Mouse (Mus musculus) midbrain, embryonic 16.5 days (tissue): ENCODE measurements around the gene Fhad1. TPM values are rescaled to one million over a fixed set of nuclear protein-coding genes. Genes with fewer than 3 reads are reported as not detected.

ENCODE experiments used
- ATAC-seq: fragments of 200-750 bp; cut with Nextera tagmentation; 2 replicates; pipeline ENCODE4 v1.8.0; 2017; ENCODE audit warnings: moderate TSS enrichment
- H3K27ac ChIP-seq: fragments of 300-500 bp; sonication (generic); 2 replicates; pipeline ENCODE4 v1.5.1; 2014; ENCODE audit warnings: mild to moderate bottlenecking, low read length, mixed read lengths
- H3K27me3 ChIP-seq: fragments of 300-500 bp; sonication (generic); 2 replicates; pipeline ENCODE4 v1.6.1; 2014; ENCODE audit warnings: low read depth, low read length, mixed read lengths; ENCODE audit not compliant: control insufficient read depth, insufficient read depth
- H3K36me3 ChIP-seq: fragments of 300-500 bp; sonication (generic); 2 replicates; pipeline ENCODE4 v1.6.1; 2014; ENCODE audit warnings: mild to moderate bottlenecking, low read length, moderate library complexity, mixed read lengths; ENCODE audit not compliant: control insufficient read depth, insufficient read depth
- H3K4me1 ChIP-seq: fragments of 300-500 bp; sonication (generic); 2 replicates; pipeline ENCODE4 v1.6.1; 2014; ENCODE audit warnings: mild to moderate bottlenecking, low read length, mixed read lengths; ENCODE audit not compliant: control insufficient read depth, insufficient read depth
- H3K4me2 ChIP-seq: fragments of 300-500 bp; sonication (generic); 2 replicates; pipeline ENCODE4 v1.6.1; 2014; ENCODE audit warnings: mild to moderate bottlenecking, low read length, mixed read lengths
- H3K4me3 ChIP-seq: fragments of 300-500 bp; sonication (generic); 2 replicates; pipeline ENCODE4 v1.5.1; 2014; ENCODE audit warnings: low read depth, mild to moderate bottlenecking, low read length, moderate library complexity, mixed read lengths
- H3K9ac ChIP-seq: fragments of 300-500 bp; sonication (generic); 2 replicates; pipeline ENCODE4 v1.6.1; 2014; ENCODE audit warnings: low read depth, low read length, mixed read lengths
- H3K9me3 ChIP-seq: fragments of 300-500 bp; sonication (generic); replicated peaks from 2 replicates; pipeline ENCODE4 v1.6.1; 2014; ENCODE audit warnings: mild to moderate bottlenecking, low read length, mixed read lengths; ENCODE audit not compliant: control insufficient read depth, poor library complexity, severe bottlenecking
- WGBS: fragments of 180-500 bp; shearing (Covaris S2); extraction: QIAGEN DNeasy Blood & Tissue Kit; methylation state at CpG from one replicate; pipeline ENCODE4 v1.1.7; 2014; 5-methylcytosine and 5-hydroxymethylcytosine counted together
- polyA plus RNA-seq: library from polyadenylated mRNA; unstranded; fragments of >200 nt; fragmentation: Nextera tagmentation; extraction: Ambion mirVana; gene quantifications from 2 replicates; pipeline ENCODE4 v1.2.1, GENCODE M21; 2015

Gene Fhad1
- polyA plus RNA-seq, 1 experiment from 2014 or later = 5.3 TPM

DNA sequence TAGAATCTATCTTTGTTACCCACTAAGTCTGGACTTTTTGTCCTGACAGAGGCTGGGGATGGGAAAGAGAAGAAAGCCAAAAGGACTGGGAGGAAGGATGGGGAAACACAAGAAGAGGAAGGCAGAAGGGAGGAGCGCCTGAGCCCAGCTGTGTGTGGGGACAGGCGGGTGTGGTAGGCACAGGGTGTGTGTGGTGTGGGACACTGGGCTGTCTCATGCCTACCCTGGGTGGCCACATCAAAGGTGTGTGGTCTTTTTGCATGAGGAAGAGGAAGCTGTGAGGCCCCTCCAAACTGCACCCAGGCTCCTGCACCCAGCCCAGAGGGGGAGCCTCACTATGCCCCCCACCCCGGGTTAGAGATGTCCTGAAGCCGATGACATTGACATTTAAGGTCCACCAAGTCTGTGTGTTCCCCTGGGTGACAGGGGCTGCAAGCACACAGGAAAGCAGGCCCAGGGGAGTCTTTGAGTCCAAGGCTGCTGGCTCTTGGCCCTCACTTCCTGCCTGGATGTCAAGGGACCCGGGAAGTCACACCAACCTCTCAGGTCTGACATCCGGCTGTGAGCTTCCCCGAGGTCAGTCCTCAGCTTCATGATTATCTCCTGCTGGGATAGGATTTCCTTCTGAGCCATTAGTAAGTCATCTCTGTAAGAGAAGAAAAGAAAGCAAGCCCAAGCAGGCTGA lies 97.0 kb downstream of the Fhad1 start:
- no peak overlapping the region for H3K27ac ChIP-seq
- H3K9me3 ChIP-seq = no peaks in the 10 kb centered on the region
- no peaks in the 10 kb centered on the region for H3K4me1 ChIP-seq
- no peaks in the 10 kb centered on the region for H3K27me3 ChIP-seq
- no peaks in the 10 kb centered on the region for H3K36me3 ChIP-seq
- ATAC-seq = no peak
- H3K4me3 ChIP-seq = no peak overlapping the region
- 71% methylated on average over 7 of the region's 7 CpGs for WGBS
- H3K4me2 ChIP-seq = no peak overlapping the region
- H3K9ac ChIP-seq = no peak overlapping the region

DNA sequence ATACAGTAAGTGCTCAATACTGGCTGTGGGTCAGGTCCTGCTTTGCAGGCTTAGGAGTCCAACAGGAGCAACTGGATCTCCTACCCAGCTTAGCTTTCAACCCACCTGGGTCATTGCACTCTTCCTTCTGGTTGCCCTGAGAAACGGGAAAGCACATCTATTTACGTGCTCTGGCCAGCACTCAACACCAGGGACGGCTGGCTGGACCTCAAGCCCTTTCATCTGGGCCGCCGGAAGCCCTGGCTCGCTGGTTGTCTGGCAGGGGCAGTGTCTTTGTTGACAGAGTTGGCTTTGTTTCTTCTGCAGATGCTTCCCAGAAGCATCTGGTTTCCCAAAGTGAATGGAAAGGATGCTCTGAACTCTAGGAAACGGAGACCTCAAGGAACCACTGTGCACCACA lies 100.8 kb downstream of the Fhad1 start:
- H3K27ac ChIP-seq = peak overlapping the region; percentile 26; the same call in 1 of the 2 replicates
- ATAC-seq = no peak

DNA sequence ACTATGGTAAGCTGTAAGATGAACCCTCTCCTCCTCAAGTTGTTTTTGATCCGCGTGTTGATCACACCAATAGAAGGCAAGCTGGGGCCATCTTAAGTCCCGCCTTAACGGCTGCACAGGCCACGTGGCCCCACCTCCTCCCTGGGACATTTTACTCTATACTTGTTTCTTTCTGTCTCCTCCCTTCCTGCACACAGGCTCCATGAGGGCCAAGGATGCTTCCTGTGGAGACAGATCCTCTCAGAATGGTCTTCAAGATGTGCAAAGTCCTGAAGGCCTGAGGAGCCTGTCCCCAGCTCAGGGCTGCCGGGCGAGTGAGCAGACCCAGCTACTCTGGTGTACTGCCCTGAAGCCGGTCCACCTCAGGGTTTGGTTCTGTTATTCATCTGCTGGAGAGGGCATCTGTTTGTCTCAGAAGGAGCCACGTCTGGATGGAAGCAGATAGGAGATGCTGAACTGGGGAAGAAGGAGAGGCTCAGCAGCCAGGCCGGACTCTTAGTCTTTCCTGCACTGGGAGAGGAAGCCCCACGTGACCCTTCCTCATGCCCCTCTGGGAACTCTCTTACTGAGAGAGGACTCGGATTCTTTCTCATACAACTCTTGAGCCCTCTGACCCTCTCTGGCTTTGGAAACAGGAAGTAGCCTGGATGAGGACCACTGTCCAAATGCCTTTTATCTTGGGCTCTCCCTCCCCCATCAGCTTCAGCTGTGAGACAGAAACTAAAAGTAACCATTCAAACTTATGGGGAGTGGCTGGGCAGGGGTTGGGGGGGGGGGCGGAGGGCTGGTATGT lies 101.5 kb downstream of the Fhad1 start:
- H3K4me3 ChIP-seq = no peak overlapping the region
- no peak for ATAC-seq
- H3K9ac ChIP-seq = no peak overlapping the region
- no peaks in the 10 kb centered on the region for H3K9me3 ChIP-seq
- 84% methylated on average over 13 of the region's 13 CpGs for WGBS
- H3K27ac ChIP-seq = no peak overlapping the region
- no peak overlapping the region for H3K4me2 ChIP-seq
- H3K36me3 ChIP-seq = no peaks in the 10 kb centered on the region
- no peaks in the 10 kb centered on the region for H3K4me1 ChIP-seq
- H3K27me3 ChIP-seq = no peaks in the 10 kb centered on the region

More for the DNA sequence above, 100.8 kb downstream of the Fhad1 start:
- no peaks in the 10 kb centered on the region for H3K9me3 ChIP-seq
- H3K36me3 ChIP-seq = no peaks in the 10 kb centered on the region
- no peaks in the 10 kb centered on the region for H3K27me3 ChIP-seq
- H3K4me1 ChIP-seq = no peaks in the 10 kb centered on the region
- no peak overlapping the region for H3K4me2 ChIP-seq
- no peak overlapping the region for H3K4me3 ChIP-seq
- no peak overlapping the region for H3K9ac ChIP-seq
- 29% methylated on average over 7 of the region's 7 CpGs for WGBS

DNA sequence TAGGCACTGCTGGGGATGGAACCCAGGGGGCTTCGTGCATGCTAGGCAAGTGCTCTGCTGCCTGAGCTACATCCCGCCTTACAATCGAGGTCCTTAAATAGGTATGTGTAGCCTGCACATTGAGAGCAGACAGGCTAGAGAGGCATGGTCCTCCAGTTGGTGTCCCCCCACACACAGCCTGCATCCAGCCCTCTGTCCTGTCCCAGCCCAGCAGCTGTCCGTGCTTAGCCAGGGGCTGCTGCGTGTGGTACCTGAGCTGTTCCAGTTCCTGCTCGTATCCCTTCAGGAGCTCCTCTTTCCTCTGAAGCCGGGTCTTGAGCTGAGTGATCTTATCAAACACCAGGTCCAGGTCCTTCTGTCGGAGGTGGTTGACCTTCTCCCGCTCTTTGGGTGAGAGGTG lies 110.2 kb downstream of the Fhad1 start:
- no peak overlapping the region for H3K4me2 ChIP-seq
- H3K36me3 ChIP-seq = no peaks in the 10 kb centered on the region
- H3K4me3 ChIP-seq = no peak overlapping the region
- no peaks in the 10 kb centered on the region for H3K9me3 ChIP-seq
- 89% methylated on average over 9 of the region's 9 CpGs for WGBS
- H3K27me3 ChIP-seq = no peaks in the 10 kb centered on the region
- no peak overlapping the region for H3K27ac ChIP-seq
- no peak for ATAC-seq
- peaks cover 16% of the 10 kb centered on the region for H3K4me1 ChIP-seq
- H3K9ac ChIP-seq = no peak overlapping the region

DNA sequence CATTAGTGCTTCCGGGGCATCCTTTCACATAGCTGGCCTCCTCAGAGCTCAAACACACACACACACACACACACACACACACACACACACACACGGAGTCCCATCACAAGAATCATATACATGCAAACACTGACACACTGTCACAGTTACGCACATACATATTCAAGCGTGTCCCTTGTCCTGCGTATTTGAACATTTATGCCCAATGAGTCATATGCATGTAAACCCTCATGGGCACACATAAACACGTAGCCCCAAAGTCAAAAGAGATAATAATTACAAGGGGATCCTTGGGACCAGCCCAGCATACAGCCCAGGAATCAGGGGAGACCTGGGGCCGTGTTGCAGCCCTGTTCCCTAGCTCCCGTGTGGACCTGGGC lies 112.4 kb downstream of the Fhad1 start:
- H3K27ac ChIP-seq = peak overlapping the region; percentile 76
- H3K4me3 ChIP-seq = no peak overlapping the region
- H3K4me2 ChIP-seq = no peak overlapping the region
- no peaks in the 10 kb centered on the region for H3K27me3 ChIP-seq
- H3K4me1 ChIP-seq = peaks cover 23% of the 10 kb centered on the region
- H3K9me3 ChIP-seq = no peaks in the 10 kb centered on the region
- H3K36me3 ChIP-seq = no peaks in the 10 kb centered on the region
- no peak overlapping the region for H3K9ac ChIP-seq
- WGBS = 53% methylated on average over 8 of the region's 8 CpGs
- 0 out of 2 replicates have a peak, but pooled peaks have one; percentile 7 for ATAC-seq

DNA sequence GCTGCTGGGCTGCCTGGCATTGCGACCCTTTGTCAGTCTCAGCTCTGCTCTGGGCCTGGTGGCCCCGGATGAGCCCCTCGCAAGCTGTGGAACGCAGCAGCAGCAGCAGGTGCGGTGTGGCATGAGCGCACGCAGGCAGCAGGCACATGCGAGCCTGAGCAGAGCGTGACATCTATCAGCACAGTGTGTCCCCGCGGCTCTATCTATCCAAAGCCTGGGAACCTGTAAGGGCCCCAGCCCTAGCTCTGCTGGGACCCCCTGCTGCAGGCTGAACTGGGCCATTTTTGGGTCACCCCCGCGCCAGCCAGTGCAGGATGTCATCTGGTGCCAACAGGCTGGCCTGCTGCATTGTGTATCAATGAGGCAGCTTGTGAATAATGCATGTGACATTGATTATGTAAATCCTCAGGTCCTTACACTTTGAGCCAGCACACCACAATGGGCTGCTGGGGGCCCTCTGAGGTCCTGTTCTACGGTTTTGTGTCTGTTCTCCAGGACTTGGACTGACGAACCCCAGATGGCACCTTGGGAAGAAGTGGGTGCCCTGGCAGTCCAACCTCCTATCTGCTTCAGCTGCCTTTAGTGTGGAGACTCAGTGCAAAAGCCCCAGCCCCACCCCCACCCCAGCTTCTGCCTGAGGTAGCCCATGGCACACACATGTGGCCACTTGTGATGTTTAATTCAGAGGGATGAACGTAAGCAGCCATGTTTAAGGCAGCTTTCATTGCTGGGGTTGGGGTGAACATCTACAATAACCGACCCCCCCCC lies 113.0 kb downstream of the Fhad1 start:
- peak; percentile 81 for ATAC-seq
- H3K4me1 ChIP-seq = peaks cover 27% of the 10 kb centered on the region

DNA sequence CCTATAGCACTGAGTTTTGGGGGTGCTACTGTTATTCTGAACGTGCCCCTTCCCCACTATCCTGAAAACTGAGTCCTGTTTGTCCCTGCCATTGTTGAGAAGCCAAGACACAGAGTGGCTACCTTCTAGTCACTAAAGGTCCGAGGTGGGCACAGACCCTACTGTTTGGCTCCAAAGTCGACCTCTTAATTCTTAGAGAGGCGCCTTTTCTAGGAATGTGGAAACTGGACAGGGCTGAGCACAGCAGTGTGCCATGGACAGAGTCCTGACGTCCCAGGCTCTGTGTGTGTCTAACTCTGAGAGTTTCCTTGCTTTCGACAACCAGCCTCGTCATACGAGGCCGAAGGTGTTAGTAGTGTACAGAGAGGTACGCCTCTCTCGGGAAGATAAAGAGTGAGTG lies 114.5 kb downstream of the Fhad1 start:
- Histone ChIP-seq H3K4me3 (no peak overlapping the region), H3K36me3 (no peaks in the 10 kb centered on the region), H3K27ac (peak overlapping the region; percentile 76), H3K4me2 (no peak overlapping the region), H3K9me3 (no peaks in the 10 kb centered on the region), H3K27me3 (no peaks in the 10 kb centered on the region), H3K4me1 (peaks cover 27% of the 10 kb centered on the region), H3K9ac (no peak overlapping the region)
- WGBS = 36% methylated on average over 11 of the region's 11 CpGs
- ATAC-seq = no peak

More for the DNA sequence above, 113.0 kb downstream of the Fhad1 start:
- Histone ChIP-seq H3K36me3 (no peaks in the 10 kb centered on the region), H3K9ac (peak overlapping the region; percentile 59), H3K9me3 (no peaks in the 10 kb centered on the region), H3K4me3 (no peak overlapping the region), H3K4me2 (peak overlapping the region; percentile 36), H3K27ac (peak overlapping the region; percentile 76), H3K27me3 (no peaks in the 10 kb centered on the region)
- 7% methylated on average over 17 of the region's 17 CpGs for WGBS

DNA sequence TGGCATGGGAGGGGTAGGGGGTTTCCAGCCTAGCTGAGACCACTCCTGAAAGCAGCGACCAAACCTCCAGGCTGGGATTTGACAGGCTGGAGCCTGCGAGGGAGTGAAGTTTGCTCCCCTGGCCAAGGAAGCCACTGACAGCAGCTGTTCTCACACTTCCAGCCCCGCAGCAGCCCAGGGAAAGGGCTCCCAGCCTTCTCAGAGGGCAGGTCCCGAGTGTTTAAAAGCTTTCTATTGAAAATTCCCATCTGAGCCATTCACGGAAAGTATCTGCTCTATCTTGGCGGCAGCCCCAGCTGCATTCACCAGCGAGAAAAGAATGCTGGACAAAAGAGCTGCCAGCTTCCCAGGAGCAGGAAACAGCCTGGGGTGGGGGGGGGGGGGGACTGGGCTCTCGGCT lies 114.9 kb downstream of the Fhad1 start:
- Histone ChIP-seq H3K4me3 (no peak overlapping the region), H3K9ac (no peak overlapping the region), H3K4me2 (no peak overlapping the region), H3K27ac (peak overlapping the region; percentile 44), H3K4me1 (peaks cover 27% of the 10 kb centered on the region), H3K27me3 (no peaks in the 10 kb centered on the region), H3K36me3 (no peaks in the 10 kb centered on the region), H3K9me3 (no peaks in the 10 kb centered on the region)
- 4% methylated on average over 8 of the region's 8 CpGs for WGBS
- ATAC-seq = peak; percentile 36; the same call in 1 of the 2 replicates
